Mouse (Mus musculus) small intestine, adult 2 months (tissue): ENCODE data around the gene Fbxl7.

ENCODE experiments used
- CTCF ChIP-seq: fragments of 200-500 bp; IDR thresholded peaks from 2 replicates; pipeline ENCODE4 v1.5.1; 2012; ENCODE audit warnings: low read depth, mild to moderate bottlenecking, control low read depth, inconsistent platforms, low read length, moderate library complexity, mixed read lengths; ENCODE audit not compliant: insufficient replicate concordance, insufficient read length; ENCODE audit errors: extremely low read depth
- POLR2A ChIP-seq: fragments of 200-500 bp; IDR thresholded peaks from 2 replicates; pipeline ENCODE4 v1.6.1; 2012; ENCODE audit warnings: low read depth, mild to moderate bottlenecking, control low read depth, inconsistent platforms, low read length, moderate library complexity

GRCm38 (mm10) chr15:26875687-26876086 lies 19.7 kb downstream of the Fbxl7 start:
- TF ChIP-seq CTCF (no peak), POLR2A (no peak)
